Mouse (Mus musculus) ES-E14 (cell line): ENCODE measurements around the gene Il21r. TPM values are rescaled to one million over a fixed set of nuclear protein-coding genes. Genes with fewer than 3 reads are reported as not detected.

Experiments used
- DNase-seq: peaks from one replicate; pipeline ENCODE4 v3.0.0-alpha.2; 2013; ENCODE audit warnings: low read depth, low spot score
- H3K27ac ChIP-seq: 2 replicates; pipeline ENCODE4 v1.5.1; 2012; ENCODE audit warnings: low read depth, mild to moderate bottlenecking, low read length, moderate library complexity, mixed read lengths; ENCODE audit not compliant: poor library complexity, insufficient read depth, severe bottlenecking
- H3K36me3 ChIP-seq: 2 replicates; pipeline ENCODE4 v1.6.1; 2012; ENCODE audit warnings: mild to moderate bottlenecking, low read length, moderate library complexity, mixed read lengths; ENCODE audit not compliant: control insufficient read depth, poor library complexity, insufficient read depth, severe bottlenecking
- H3K4me1 ChIP-seq, 2 experiments: fragments of 150-350 bp in 1 of 2; sonication (generic) in 1 of 2; 2 replicates each; pipeline ENCODE4 v1.6.1; 2012; ENCODE audit warnings: low read length in 2 of 2, mild to moderate bottlenecking in 1 of 2, mixed read lengths in 1 of 2; ENCODE audit not compliant: control insufficient read depth in 2 of 2, insufficient read depth in 2 of 2, poor library complexity in 1 of 2
- H3K4me3 ChIP-seq, 2 experiments: fragments of 150-350 bp in 1 of 2; sonication (generic) in 1 of 2; 2 replicates each; pipeline ENCODE4 v1.5.1; 2012; ENCODE audit warnings: low read length in 2 of 2, low read depth in 1 of 2, mild to moderate bottlenecking in 1 of 2, mixed read lengths in 1 of 2; ENCODE audit not compliant: insufficient read depth in 1 of 2, poor library complexity in 1 of 2, severe bottlenecking in 1 of 2
- H3K9ac ChIP-seq: 2 replicates; pipeline ENCODE4 v1.6.1; 2012; ENCODE audit warnings: low read depth, mild to moderate bottlenecking, low read length, mixed read lengths; ENCODE audit not compliant: poor library complexity, insufficient read depth, severe bottlenecking
- H3K9me3 ChIP-seq: fragments of 150-350 bp; sonication (generic); 2 replicates; pipeline ENCODE4 v1.6.1; 2012; ENCODE audit warnings: low read depth, mild to moderate bottlenecking, low read length; ENCODE audit not compliant: control insufficient read depth, insufficient read depth
- CHD2 ChIP-seq: IDR thresholded peaks from 2 replicates; pipeline ENCODE4 v1.6.1; 2014; ENCODE audit warnings: mild to moderate bottlenecking, low read depth, low read length, inconsistent platforms
- HCFC1 ChIP-seq: IDR thresholded peaks from 2 replicates; pipeline ENCODE4 v1.6.1; 2012; ENCODE audit warnings: low read length, inconsistent platforms, borderline replicate concordance; ENCODE audit not compliant: insufficient read depth
- MAFK ChIP-seq: IDR thresholded peaks from 2 replicates; pipeline ENCODE4 v1.6.1; 2014; ENCODE audit warnings: mild to moderate bottlenecking, low read depth, low read length, inconsistent platforms; ENCODE audit not compliant: insufficient read depth
- ZC3H11A ChIP-seq: IDR thresholded peaks from 2 replicates; pipeline ENCODE4 v1.6.1; 2012; ENCODE audit warnings: low read depth, mild to moderate bottlenecking, inconsistent platforms, low read length, borderline replicate concordance
- ZNF384 ChIP-seq: IDR thresholded peaks from 2 replicates; pipeline ENCODE4 v1.6.1; 2012; ENCODE audit warnings: low read depth, low read length, inconsistent platforms
- in situ Hi-C, 2 experiments: fragments of 600-800 bp; cut with MboI; formaldehyde crosslinking; loops; one replicate each; pipeline ENCODE4 v1.15.1; 2025; ENCODE audit warnings: low sequenced_read_pairs in 2 of 2, inconsistent platforms in 1 of 2; ENCODE audit not compliant: unreplicated experiment in 2 of 2
- total RNA-seq: library from RNA; depleted of rRNA; stranded (reverse); fragments of 300-350 nt; gene quantifications from 2 replicates; pipeline ENCODE4 v1.2.3, GENCODE M21; 2012

Gene Il21r
- total RNA-seq, 1 experiment, result 0.58 TPM

GRCm38 (mm10) chr7:125597516-125598347, 5.5 kb upstream of the Il21r start:
- Histone ChIP-seq H3K36me3 (no peaks in the 10 kb centered on the region), H3K9ac (no peak overlapping the region), H3K9me3 (no peaks in the 10 kb centered on the region), H3K27ac (no peak overlapping the region), H3K4me3 (no peak overlapping the region), H3K4me1 (no peaks in the 10 kb centered on the region)
- in situ Hi-C loops, result no loop called here
- DNase-seq, result no peak
- TF ChIP-seq ZC3H11A, result no peak
- TF ChIP-seq HCFC1, result no peak
- no peak for TF ChIP-seq MAFK
- TF ChIP-seq ZNF384, result no peak
- TF ChIP-seq CHD2, result no peak

GRCm38 (mm10) chr7:125599373-125599973, 3.8 kb upstream of the Il21r start:
- in situ Hi-C loops, result no loop called here
- no peak for TF ChIP-seq ZC3H11A
- TF ChIP-seq MAFK, result no peak
- no peak for TF ChIP-seq CHD2
- TF ChIP-seq HCFC1, result no peak
- TF ChIP-seq ZNF384, result no peak
- H3K9ac ChIP-seq, result no peak overlapping the region
- no peak for DNase-seq
- H3K27ac ChIP-seq, result no peak overlapping the region
- H3K4me1 ChIP-seq, result no peaks in the 10 kb centered on the region
- no peaks in the 10 kb centered on the region for H3K36me3 ChIP-seq
- no peaks in the 10 kb centered on the region for H3K9me3 ChIP-seq
- H3K4me3 ChIP-seq, result no peak overlapping the region

- Histone ChIP-seq H3K27ac (no peak overlapping the region), H3K9ac (no peak overlapping the region), H3K9me3 (no peaks in the 10 kb centered on the region), H3K4me1 (no peaks in the 10 kb centered on the region), H3K4me3 (no peak overlapping the region), H3K36me3 (no peaks in the 10 kb centered on the region)
- in situ Hi-C loops, result no loop called here
- TF ChIP-seq HCFC1, result no peak
- no peak for TF ChIP-seq ZNF384
- no peak for TF ChIP-seq MAFK
- no peak for TF ChIP-seq CHD2
- no peak for TF ChIP-seq ZC3H11A
- DNase-seq, result no peak
Measured at GRCm38 (mm10) chr7:125600136-125600535, 3.1 kb upstream of the Il21r start.

GRCm38 (mm10) chr7:125600612-125601279, 2.5 kb upstream of the Il21r start:
- no peak for TF ChIP-seq ZC3H11A
- TF ChIP-seq MAFK, result no peak
- no peak for TF ChIP-seq ZNF384
- TF ChIP-seq CHD2, result no peak
- no peak for TF ChIP-seq HCFC1
- in situ Hi-C loops, result no loop called here
- no peaks in the 10 kb centered on the region for H3K9me3 ChIP-seq
- no peak overlapping the region for H3K4me3 ChIP-seq
- H3K36me3 ChIP-seq, result no peaks in the 10 kb centered on the region
- no peak overlapping the region for H3K9ac ChIP-seq
- no peak overlapping the region for H3K27ac ChIP-seq
- no peaks in the 10 kb centered on the region for H3K4me1 ChIP-seq
- DNase-seq, result no peak
